Mouse (Mus musculus): Measurements from ENCODE around the gene Zmat3.

GRCm38 (mm10) chr3:32395771-32396551 lies 30.1 kb upstream of the Zmat3 start:
- TF ChIP-seq POLR2A (IDR thresholded peaks at IDR 0.05; ENCODE audit: low read depth, low read length) (no peak), CTCF (IDR thresholded peaks at IDR 0.05; ENCODE audit: extremely low read depth, insufficient read depth, insufficient read length, insufficient replicate concordance) (no peak)
